Mouse (Mus musculus) monocyte, adult 59 days (primary cell): ENCODE measurements around the gene Vmn1r70. TPM values are rescaled to one million over a fixed set of nuclear protein-coding genes. Genes with fewer than 3 reads are reported as not detected.

ENCODE experiments used
- total RNA-seq, 2 experiments: library from RNA; stranded (reverse); gene quantifications; one replicate each; pipeline ENCODE4 v1.2.4; 2023

Gene Vmn1r70
- total RNA-seq = not detected

GRCm38 (mm10) chr7:10631232-10631631 is at the start of gene Vmn1r70:
Gene Vmn1r70 (plus strand): TSS chr7:10631532.

GRCm38 (mm10) chr7:10613559-10613958 is 17.8 kb upstream of the Vmn1r70 start, which contains the start of gene Vmn1r69:
Gene Vmn1r69 (minus strand): TSS chr7:10613659.

Other genes starting within 250 kb of the Vmn1r70 start
- gene Vmn1r67, start 188.2 kb upstream of the Vmn1r70 start, total RNA-seq = not detected
- gene Zik1, start 136.1 kb upstream of the Vmn1r70 start, total RNA-seq = under 1 TPM; 0.10 to 0.15 TPM
- not detected for gene Vmn1r68, start 73.0 kb upstream of the Vmn1r70 start, total RNA-seq
- not detected for gene Vmn1r69, start 17.9 kb upstream of the Vmn1r70 start, total RNA-seq
- gene Nlrp4b, start 56.3 kb downstream of the Vmn1r70 start, total RNA-seq = not detected
- not detected for gene Vmn1r71, start 122.8 kb downstream of the Vmn1r70 start, total RNA-seq